ENCODE assay signal across 8 mouse cellular contexts in the genomic region with DNA sequence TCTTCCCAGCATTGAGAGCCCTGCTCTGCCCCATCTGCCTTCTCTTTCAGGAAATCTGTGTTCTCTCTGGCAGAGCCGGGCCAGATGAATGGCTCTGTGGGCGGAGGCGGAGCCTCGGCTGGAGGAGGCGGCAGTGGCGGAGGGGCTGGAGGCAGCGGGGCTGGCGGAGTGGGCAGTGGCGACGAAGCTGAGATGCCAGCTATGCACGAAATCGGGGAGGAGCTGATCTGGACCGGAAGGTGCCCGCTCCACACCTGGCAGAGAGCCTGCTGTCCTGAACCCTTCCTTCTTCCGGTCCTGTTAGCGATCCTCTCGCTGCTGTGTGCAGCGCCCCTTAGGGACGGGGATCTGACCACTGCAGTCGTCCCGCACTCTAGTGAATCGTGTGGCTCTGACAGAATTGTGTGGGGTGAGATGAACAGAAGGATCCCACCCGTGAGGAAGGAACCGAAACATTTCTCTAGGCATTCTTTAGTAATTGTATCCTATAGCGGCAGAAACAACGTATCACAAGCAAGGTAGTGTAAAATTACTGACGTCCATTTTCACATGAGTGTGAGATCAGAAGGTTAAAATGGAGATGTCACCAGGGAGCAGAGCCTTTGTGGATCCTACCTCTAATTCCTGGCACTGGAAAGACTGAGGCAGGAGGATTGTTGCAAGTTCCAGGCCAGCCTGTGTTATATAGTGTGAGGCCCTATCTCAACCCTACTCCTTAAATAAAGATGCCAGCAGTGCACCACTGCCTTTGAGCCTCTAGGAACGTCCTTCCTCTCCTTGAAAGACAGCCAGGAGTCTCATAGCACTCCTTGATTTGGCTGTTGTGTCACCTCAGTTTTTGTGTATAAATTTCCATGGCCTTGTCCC. TPM values are rescaled to one million over a fixed set of nuclear protein-coding genes. Genes with fewer than 3 reads are reported as not detected.
DNase-seq lines count a peak whose midpoint lies in the region; ATAC-seq lines count a peak whose summit lies in the region.

No protein-coding gene starts in this region.

- peak overlapping the region; percentile 66 for H3K4me2 ChIP-seq in intestine, embryonic 16.5 days (ENCODE audit: low read depth, low read length)

- WGBS in intestine, embryonic 16.5 days: 2% methylated on average over 28 of the region's 28 CpGs

- H3K27me3 ChIP-seq in intestine, embryonic 16.5 days (replicated peaks; ENCODE audit: control insufficient read depth, insufficient read depth, low read length): no peaks in the 10 kb centered on the region

- H3K4me3 ChIP-seq in intestine, embryonic 16.5 days (ENCODE audit: low read length): peak overlapping the region; percentile 67

- H3K36me3 ChIP-seq in intestine, embryonic 16.5 days (ENCODE audit: control insufficient read depth, insufficient read depth, low read length): no peaks in the 10 kb centered on the region

- H3K4me1 ChIP-seq in intestine, embryonic 16.5 days (ENCODE audit: control insufficient read depth, insufficient read depth, low read length): no peaks in the 10 kb centered on the region

- H3K9me3 ChIP-seq in intestine, embryonic 16.5 days (ENCODE audit: control insufficient read depth, low read length): no peaks in the 10 kb centered on the region

- peak; percentile 97 for ATAC-seq in intestine, embryonic 16.5 days

- intact Hi-C loops in left cerebral cortex, postnatal 25 days (cut with DNase I): loop anchor here (2.0 kb wide), 1 partner anchor 54 kb away; no protein-coding TSS in a partner anchor

- H3K9ac ChIP-seq in intestine, embryonic 16.5 days (ENCODE audit: low read depth, low read length): peak overlapping the region; percentile 77

- DNase-seq in adrenal gland, adult 2 months: peak; percentile 94
- peak; percentile 46 for DNase-seq in embryo, embryonic 11.5 days (ENCODE audit: low read depth, low spot score)
- peak; percentile 72 to 90 for DNase-seq in gastrocnemius, postnatal 4 days (ENCODE audit: low spot score in 2 of 2)
- peak; percentile 81 to 90 for DNase-seq in left cerebral cortex, postnatal 25 days (ENCODE audit: low spot score in 2 of 2)
- DNase-seq in mesoderm, embryonic 11.5 days (ENCODE audit: low read depth, low spot score): peak; percentile 68
- peak; percentile 85 for DNase-seq in right cerebral cortex, postnatal 25 days
- peak; percentile 79 to 89 for DNase-seq in urinary bladder, postnatal 36 days (ENCODE audit: low spot score in 2 of 2)

- peak overlapping the region; percentile 76 for H3K27ac ChIP-seq in intestine, embryonic 16.5 days (ENCODE audit: low read length)

RNA-seq across cellular contexts. Expression of gene Slc4a5, which starts 48.7 kb away (rescaled TPM):
- total RNA-seq in adrenal gland, adult 2 months (2021): not detected
- polyA plus RNA-seq in adrenal gland, adult 2 months (2012; rRNA removed): 0.29 and 0.51 TPM in 2 replicates
- under 1 TPM in 1 of 2 experiments, not detected in 1; 0.07 TPM for total RNA-seq in gastrocnemius, postnatal 4 days (2021)
- 0.56 and 1.2 TPM in 2 replicates for polyA plus RNA-seq in intestine, embryonic 16.5 days (2015; fragmentation: Nextera tagmentation; extraction: Ambion mirVana)
- total RNA-seq in left cerebral cortex, postnatal 25 days (2021): 1 to 10 TPM; 2.3 to 2.5 TPM

RNA-seq across cellular contexts. Expression of gene Mthfd2, which starts 57.3 kb away (rescaled TPM):
- 10 to 100 TPM; 17.8 to 30.8 TPM for total RNA-seq in adrenal gland, adult 2 months (2021)
- polyA plus RNA-seq in adrenal gland, adult 2 months (2012; rRNA removed): 2.5 and 3.8 TPM in 2 replicates
- 10 to 100 TPM in 1 of 2 experiments, 1 to 10 TPM in 1; 7.5 to 10.6 TPM for total RNA-seq in gastrocnemius, postnatal 4 days (2021)
- polyA plus RNA-seq in intestine, embryonic 16.5 days (2015; fragmentation: Nextera tagmentation; extraction: Ambion mirVana): 36.4 and 43.5 TPM in 2 replicates
- total RNA-seq in left cerebral cortex, postnatal 25 days (2021): 1 to 10 TPM; 5.0 to 6.3 TPM

RNA-seq across cellular contexts. Expression of gene Mob1a, which starts 57.4 kb away (rescaled TPM):
- 10 to 100 TPM; 62.1 to 77.7 TPM for total RNA-seq in adrenal gland, adult 2 months (2021)
- polyA plus RNA-seq in adrenal gland, adult 2 months (2012; rRNA removed): 44.4 and 52.1 TPM in 2 replicates
- 10 to 100 TPM; 36.6 to 42.8 TPM for total RNA-seq in gastrocnemius, postnatal 4 days (2021)
- polyA plus RNA-seq in intestine, embryonic 16.5 days (2015; fragmentation: Nextera tagmentation; extraction: Ambion mirVana): 50.8 and 52.8 TPM in 2 replicates
- 10 to 100 TPM; 20.0 to 20.2 TPM for total RNA-seq in left cerebral cortex, postnatal 25 days (2021)

Comparison
In these comparisons a context has a peak if more than half of its experiments do, and no peak if none do; other contexts are left out.
1. Peak in every context shown above with its lines: DNase-seq, ATAC-seq, H3K4me3 ChIP-seq and H3K27ac ChIP-seq.